Mouse (Mus musculus) neural tube, embryonic 14.5 days (tissue): Measurements from ENCODE around the gene Mpc2. TPM values are rescaled to one million over a fixed set of nuclear protein-coding genes. Genes with fewer than 3 reads are reported as not detected.

Source experiments
- ATAC-seq: fragments of 200-750 bp; cut with Nextera tagmentation; 2 replicates; pipeline ENCODE4 v1.8.0; 2017; ENCODE audit warnings: low read depth, mild to moderate bottlenecking, moderate TSS enrichment, moderate library complexity
- H3K27ac ChIP-seq: fragments of 300-500 bp; sonication (generic); 2 replicates; pipeline ENCODE4 v1.5.1; 2014; ENCODE audit warnings: low read depth, mild to moderate bottlenecking, control low read depth, low read length, moderate library complexity, mixed read lengths
- H3K27me3 ChIP-seq: fragments of 300-500 bp; sonication (generic); 2 replicates; pipeline ENCODE4 v1.6.1; 2014; ENCODE audit warnings: low read length; ENCODE audit not compliant: control insufficient read depth, insufficient read depth
- H3K36me3 ChIP-seq: fragments of 300-500 bp; sonication (generic); 2 replicates; pipeline ENCODE4 v1.6.1; 2014; ENCODE audit warnings: low read length, mixed read lengths; ENCODE audit not compliant: control insufficient read depth, insufficient read depth
- H3K4me1 ChIP-seq: fragments of 300-500 bp; sonication (generic); 2 replicates; pipeline ENCODE4 v1.6.1; 2014; ENCODE audit warnings: low read length; ENCODE audit not compliant: control insufficient read depth, insufficient read depth
- H3K4me2 ChIP-seq: fragments of 300-500 bp; sonication (generic); 2 replicates; pipeline ENCODE4 v1.6.1; 2014; ENCODE audit warnings: mild to moderate bottlenecking, low read depth, low read length, control low read depth
- H3K4me3 ChIP-seq: fragments of 300-500 bp; sonication (generic); 2 replicates; pipeline ENCODE4 v1.5.1; 2014; ENCODE audit warnings: low read depth, low read length, control low read depth, mixed read lengths
- H3K9ac ChIP-seq: fragments of 300-500 bp; sonication (generic); replicated peaks from 2 replicates; pipeline ENCODE4 v1.6.1; 2014; ENCODE audit warnings: low read depth, mild to moderate bottlenecking, control low read depth, low read length, mixed read lengths
- H3K9me3 ChIP-seq: fragments of 300-500 bp; sonication (generic); 2 replicates; pipeline ENCODE4 v1.6.1; 2016; ENCODE audit warnings: low read length; ENCODE audit not compliant: control insufficient read depth
- WGBS: fragments of 180-500 bp; shearing (Covaris S2); extraction: QIAGEN DNeasy Blood & Tissue Kit; methylation state at CpG from one replicate; pipeline ENCODE4 v1.1.7; 2014; 5-methylcytosine and 5-hydroxymethylcytosine counted together
- polyA plus RNA-seq: library from polyadenylated mRNA; unstranded; fragments of >200 nt; fragmentation: Nextera tagmentation; extraction: Ambion mirVana; gene quantifications from 2 replicates; pipeline ENCODE4 v1.2.1, GENCODE M21; 2014

Mpc2 gene
- polyA plus RNA-seq, 1 experiment from 2014 or later = 254 TPM

DNA sequence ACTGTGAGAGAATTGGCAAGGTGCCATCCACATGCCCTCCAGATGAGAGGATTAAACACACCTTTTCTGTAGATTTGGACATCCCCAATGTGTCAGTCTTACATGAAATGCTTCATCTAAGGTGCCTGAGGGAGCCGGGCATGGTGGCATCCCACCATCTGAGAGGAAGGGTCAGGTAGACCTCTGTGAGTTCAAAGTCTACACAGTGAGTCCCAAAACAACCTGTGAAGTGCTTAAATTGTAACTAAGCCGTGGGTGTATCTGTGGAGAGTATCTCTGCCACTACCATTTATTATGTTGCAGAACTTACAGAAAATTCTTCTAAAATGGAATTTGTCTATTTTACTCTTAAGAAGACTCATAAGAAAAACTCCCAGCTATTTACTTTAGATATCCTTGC, 25.7 kb downstream of the Mpc2 start:
- H3K36me3 ChIP-seq = peaks cover 2% of the 10 kb centered on the region; the same call in 1 of the 2 replicates
- ATAC-seq = no peak
- H3K4me1 ChIP-seq = no peaks in the 10 kb centered on the region
- no peak overlapping the region for H3K27ac ChIP-seq
- H3K9ac ChIP-seq = no peak overlapping the region
- 92% methylated on average over 2 of the region's 2 CpGs for WGBS
- no peaks in the 10 kb centered on the region for H3K9me3 ChIP-seq
- H3K4me3 ChIP-seq = no peak overlapping the region
- H3K27me3 ChIP-seq = no peaks in the 10 kb centered on the region
- no peak overlapping the region for H3K4me2 ChIP-seq

DNA sequence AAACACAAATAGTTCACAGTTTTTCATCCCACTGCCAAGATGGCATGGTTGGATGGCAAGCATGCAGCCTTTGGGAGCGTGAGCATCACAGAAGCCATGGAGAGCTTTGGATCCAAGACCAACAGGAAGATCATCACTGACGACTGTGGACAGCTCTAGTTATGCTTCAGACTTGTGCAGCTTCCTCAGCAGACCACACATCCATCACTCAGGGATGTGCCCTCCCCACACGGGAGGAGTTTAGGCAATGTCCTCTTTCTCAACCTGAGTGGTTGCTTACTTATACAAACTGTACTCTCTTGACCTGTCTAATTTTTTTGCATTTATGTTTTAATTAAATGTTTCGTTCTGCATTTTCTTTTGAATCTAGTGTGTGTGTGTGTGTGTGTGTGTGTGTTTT, 28.8 kb downstream of the Mpc2 start:
- H3K4me2 ChIP-seq = no peak overlapping the region

DNA sequence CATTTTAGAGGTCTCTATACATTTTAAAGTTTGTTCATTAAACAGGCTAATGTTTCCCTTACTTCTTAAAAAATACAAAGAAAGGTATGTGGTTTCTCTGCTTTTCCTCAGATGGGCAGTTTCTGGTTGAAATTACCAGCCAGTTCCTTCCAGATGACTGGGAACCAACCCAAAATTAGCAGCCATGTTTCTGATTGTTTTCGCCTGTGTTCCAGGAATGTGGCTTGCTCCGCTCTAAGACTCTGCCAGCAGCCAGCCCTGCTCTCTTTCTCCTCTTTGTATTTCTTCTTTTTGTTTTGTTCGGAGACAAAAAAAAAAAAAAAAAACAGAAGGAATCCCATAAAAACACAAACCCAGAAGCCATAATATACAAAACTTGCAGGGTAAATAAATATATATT, 38.4 kb downstream of the Mpc2 start:
- ATAC-seq = no peak
- no peaks in the 10 kb centered on the region for H3K4me1 ChIP-seq
- H3K4me2 ChIP-seq = no peak overlapping the region
- H3K9me3 ChIP-seq = no peaks in the 10 kb centered on the region
- H3K27me3 ChIP-seq = no peaks in the 10 kb centered on the region
- no peaks in the 10 kb centered on the region for H3K36me3 ChIP-seq
- no peak overlapping the region for H3K27ac ChIP-seq
- H3K4me3 ChIP-seq = no peak overlapping the region
- WGBS = 53% methylated on average over 3 of the region's 3 CpGs
- no peak overlapping the region for H3K9ac ChIP-seq

More for the DNA sequence above, 28.8 kb downstream of the Mpc2 start:
- Histone ChIP-seq H3K9ac (no peak overlapping the region), H3K4me3 (no peak overlapping the region), H3K36me3 (no peaks in the 10 kb centered on the region), H3K9me3 (no peaks in the 10 kb centered on the region), H3K4me1 (no peaks in the 10 kb centered on the region), H3K27me3 (no peaks in the 10 kb centered on the region), H3K27ac (no peak overlapping the region)
- no peak for ATAC-seq
- whole genome bisulfite sequencing = 89% methylated on average over 4 of the region's 4 CpGs

DNA sequence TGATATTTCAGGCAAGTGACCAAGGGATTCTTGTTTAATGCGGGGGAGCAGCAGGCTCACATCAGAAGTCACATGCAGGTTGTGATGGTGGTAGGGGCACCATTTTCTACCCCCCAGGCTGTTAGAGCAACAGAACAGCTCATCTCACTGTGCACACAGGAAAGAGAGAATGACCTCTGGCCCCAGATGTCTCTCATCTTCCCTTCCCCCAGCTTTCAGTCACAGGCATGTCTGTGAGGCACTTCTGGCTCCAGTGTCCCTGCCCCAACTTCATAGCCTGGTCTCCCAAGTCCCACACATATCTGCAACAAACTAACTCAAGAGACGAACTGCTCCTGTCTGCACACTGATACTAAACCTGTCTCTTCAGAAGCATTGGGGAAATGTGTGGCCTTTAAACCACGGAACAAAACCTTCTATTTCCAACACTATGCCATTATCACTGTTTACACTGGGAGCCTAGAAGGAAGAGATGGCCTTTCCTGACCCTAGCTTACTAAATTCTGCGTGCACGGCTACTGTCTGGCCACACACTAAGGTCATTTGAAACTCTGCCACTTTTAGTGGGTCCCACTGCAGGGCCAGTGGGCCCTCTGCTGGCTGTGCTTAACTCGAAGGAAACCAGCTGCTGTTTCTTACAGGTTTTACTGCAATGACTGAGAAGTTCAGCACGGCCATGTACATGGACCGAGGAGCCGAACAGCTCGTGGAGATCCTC, 43.0 kb downstream of the Mpc2 start:
- WGBS = 63% methylated on average over 10 of the region's 10 CpGs

DNA sequence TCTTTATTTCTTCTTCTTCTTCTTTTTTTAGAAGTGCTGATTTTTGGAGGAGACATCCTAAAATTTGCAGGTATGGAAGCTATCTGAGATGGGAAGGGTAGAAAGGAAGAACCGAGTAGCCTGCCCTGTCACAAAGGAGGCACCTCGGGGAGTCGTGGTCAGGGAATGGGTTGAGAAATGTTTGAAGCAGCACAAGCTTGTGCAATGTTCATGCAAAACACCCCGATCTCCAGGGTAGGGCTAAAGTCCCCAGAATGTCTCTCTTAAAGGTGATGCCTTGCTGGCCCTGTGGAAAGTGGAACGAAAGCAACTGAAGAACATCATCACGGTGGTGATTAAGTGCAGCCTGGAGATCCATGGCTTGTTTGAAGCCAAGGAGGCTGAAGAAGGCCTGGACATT, 45.9 kb downstream of the Mpc2 start:
- 93% methylated on average over 6 of the region's 6 CpGs for WGBS

More for the DNA sequence above, 43.0 kb downstream of the Mpc2 start:
- H3K27ac ChIP-seq = no peak overlapping the region
- no peaks in the 10 kb centered on the region for H3K4me1 ChIP-seq
- H3K4me2 ChIP-seq = no peak overlapping the region
- ATAC-seq = no peak
- H3K36me3 ChIP-seq = no peaks in the 10 kb centered on the region
- H3K9me3 ChIP-seq = no peaks in the 10 kb centered on the region
- H3K4me3 ChIP-seq = no peak overlapping the region
- no peak overlapping the region for H3K9ac ChIP-seq
- H3K27me3 ChIP-seq = no peaks in the 10 kb centered on the region

DNA sequence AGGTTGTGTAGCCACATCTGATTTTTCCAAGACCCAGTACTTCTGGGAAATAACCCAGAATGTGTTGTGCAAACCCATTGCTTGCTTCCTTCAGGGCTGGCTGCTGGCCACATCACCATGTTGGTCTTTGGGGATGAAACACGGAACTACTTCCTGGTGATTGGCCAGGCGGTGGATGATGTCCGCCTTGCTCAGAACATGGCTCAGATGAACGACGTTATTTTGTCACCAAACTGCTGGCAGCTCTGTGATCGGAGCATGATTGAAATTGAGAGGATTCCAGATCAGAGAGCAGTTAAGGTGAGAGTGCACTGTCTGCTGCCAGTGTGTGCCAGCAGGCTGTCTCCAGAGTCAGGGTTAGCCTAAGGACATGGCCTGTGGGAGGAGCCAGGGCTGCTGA, 49.7 kb downstream of the Mpc2 start:
- H3K36me3 ChIP-seq = no peaks in the 10 kb centered on the region
- no peaks in the 10 kb centered on the region for H3K27me3 ChIP-seq
- ATAC-seq = no peak
- 92% methylated on average over 6 of the region's 6 CpGs for WGBS
- no peaks in the 10 kb centered on the region for H3K9me3 ChIP-seq
- no peak overlapping the region for H3K9ac ChIP-seq
- no peak overlapping the region for H3K4me2 ChIP-seq
- no peak overlapping the region for H3K4me3 ChIP-seq
- no peaks in the 10 kb centered on the region for H3K4me1 ChIP-seq
- no peak overlapping the region for H3K27ac ChIP-seq

More for the DNA sequence above, 45.9 kb downstream of the Mpc2 start:
- Histone ChIP-seq H3K9me3 (no peaks in the 10 kb centered on the region), H3K4me2 (no peak overlapping the region), H3K9ac (no peak overlapping the region), H3K27ac (no peak overlapping the region), H3K36me3 (no peaks in the 10 kb centered on the region), H3K4me1 (no peaks in the 10 kb centered on the region), H3K27me3 (no peaks in the 10 kb centered on the region), H3K4me3 (no peak overlapping the region)
- no peak for ATAC-seq

DNA sequence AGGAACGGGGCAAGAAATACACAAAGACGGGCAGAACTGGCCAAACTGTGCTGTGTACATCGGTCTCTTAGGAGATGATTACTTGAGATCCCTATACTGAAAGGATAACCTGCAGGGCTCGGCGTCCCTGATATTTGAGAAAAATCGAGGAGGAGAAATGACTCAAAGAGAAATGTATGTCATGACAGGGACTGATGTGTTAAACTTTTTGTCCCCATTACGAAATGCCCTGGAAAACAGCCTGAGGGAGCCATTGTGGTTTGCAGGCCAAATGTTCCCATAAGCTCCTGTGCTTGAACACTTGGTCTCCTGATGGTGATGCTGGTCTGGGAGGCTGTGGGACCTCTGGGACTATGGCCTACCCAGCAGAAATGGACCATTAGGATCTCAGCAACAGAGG, 60.3 kb downstream of the Mpc2 start:
- 91% methylated on average over 7 of the region's 7 CpGs for WGBS
- Histone ChIP-seq H3K4me3 (no peak overlapping the region), H3K27me3 (no peaks in the 10 kb centered on the region), H3K4me2 (no peak overlapping the region), H3K4me1 (no peaks in the 10 kb centered on the region), H3K9ac (no peak overlapping the region), H3K9me3 (no peaks in the 10 kb centered on the region), H3K27ac (no peak overlapping the region), H3K36me3 (no peaks in the 10 kb centered on the region)
- no peak for ATAC-seq

Other genes with a start within 250 kb of the Mpc2 start
- gene Tiprl, start 223.6 kb upstream of the Mpc2 start, polyA plus RNA-seq = 130 and 141 TPM in 2 replicates
- 3.7 and 4.8 TPM in 2 replicates for gene Gpr161, start 164.8 kb upstream of the Mpc2 start, polyA plus RNA-seq
- gene Dcaf6, start 162 bp upstream of the Mpc2 start, polyA plus RNA-seq = 19.3 and 20.8 TPM in 2 replicates
- 0.28 and 0.66 TPM in 2 replicates for gene Adcy10, start 24.5 kb downstream of the Mpc2 start, polyA plus RNA-seq
- gene Mpzl1, start 173.9 kb downstream of the Mpc2 start, polyA plus RNA-seq = 155 and 182 TPM in 2 replicates
- gene Rcsd1, start 249.1 kb downstream of the Mpc2 start, polyA plus RNA-seq = 2.1 and 8.2 TPM in 2 replicates